Mouse (Mus musculus) naive thymus-derived CD4-positive, alpha-beta T cell, adult 5 months (primary cell): ENCODE data around the gene Mcemp1. TPM values are rescaled to one million over a fixed set of nuclear protein-coding genes. Genes with fewer than 3 reads are reported as not detected.

Source experiments
- polyA plus RNA-seq: library from polyadenylated mRNA; unstranded; fragments of 100-300 nt; shearing (Covaris generic); gene quantifications from one replicate; pipeline ENCODE4 v1.2.1, GENCODE M21; 2017

The Mcemp1 gene
- not detected for polyA plus RNA-seq

GRCm38 (mm10) chr8:3665507-3665906, at the start of gene Mcemp1:
TSS of gene Mcemp1 (plus strand) at chr8:3665754.

GRCm38 (mm10) chr8:3621199-3621970, 44.2 kb upstream of the Mcemp1 start, which contains the start of the genes Xab2 and Pet100:
TSS of gene Xab2 (minus strand) at chr8:3621316.
TSS of gene Pet100 (plus strand) at chr8:3621548.

GRCm38 (mm10) chr8:3625445-3625844, 40.1 kb upstream of the Mcemp1 start, which contains the start of gene Pcp2:
TSS of gene Pcp2 (minus strand) at chr8:3625545.

GRCm38 (mm10) chr8:3630647-3631477, 34.7 kb upstream of the Mcemp1 start, which contains the start of gene Stxbp2:
TSS of gene Stxbp2 (plus strand) at chr8:3630955.

GRCm38 (mm10) chr8:3655526-3655925, 10.0 kb upstream of the Mcemp1 start, which contains the start of gene Retn:
TSS of gene Retn (plus strand) at chr8:3655770.

GRCm38 (mm10) chr8:3671980-3672491, 6.5 kb downstream of the Mcemp1 start, which contains the start of gene Fcor:
TSS of gene Fcor (minus strand) at chr8:3672362.

GRCm38 (mm10) chr8:3676131-3676992, 10.8 kb downstream of the Mcemp1 start, which contains the start of gene Trappc5:
TSS of gene Trappc5 (plus strand) at chr8:3676299.

GRCm38 (mm10) chr8:3694121-3694520, 28.6 kb downstream of the Mcemp1 start, which contains the start of gene Fcer2a:
TSS of gene Fcer2a (minus strand) at chr8:3694175.

Other genes starting within 250 kb of the Mcemp1 start
- 2.6 TPM for gene Pex11g, start 198.1 kb upstream of the Mcemp1 start, polyA plus RNA-seq
- gene Tex45, start 194.9 kb upstream of the Mcemp1 start, polyA plus RNA-seq = not detected
- 3.8 TPM for gene Zfp358, start 172.6 kb upstream of the Mcemp1 start, polyA plus RNA-seq
- gene Mcoln1, start 165.3 kb upstream of the Mcemp1 start, polyA plus RNA-seq = 131 TPM
- gene Pnpla6, start 150.4 kb upstream of the Mcemp1 start, polyA plus RNA-seq = 27.4 TPM
- not detected for gene C330021F23Rik, start 97.8 kb upstream of the Mcemp1 start, polyA plus RNA-seq
- not detected for gene Camsap3, start 78.5 kb upstream of the Mcemp1 start, polyA plus RNA-seq
- 121 TPM for gene Xab2, start 44.4 kb upstream of the Mcemp1 start, polyA plus RNA-seq
- 67.6 TPM for gene Pet100, start 44.2 kb upstream of the Mcemp1 start, polyA plus RNA-seq
- gene Pcp2, start 40.2 kb upstream of the Mcemp1 start, polyA plus RNA-seq = not detected
- gene Stxbp2, start 34.8 kb upstream of the Mcemp1 start, polyA plus RNA-seq = 200 TPM
- not detected for gene Retn, start 10.0 kb upstream of the Mcemp1 start, polyA plus RNA-seq
- not detected for gene Fcor, start 6.6 kb downstream of the Mcemp1 start, polyA plus RNA-seq
- gene Trappc5, start 10.5 kb downstream of the Mcemp1 start, polyA plus RNA-seq = 19.1 TPM
- not detected for gene Fcer2a, start 28.4 kb downstream of the Mcemp1 start, polyA plus RNA-seq
- not detected for gene Clec4g, start 54.9 kb downstream of the Mcemp1 start, polyA plus RNA-seq
- gene Cd209a, start 83.2 kb downstream of the Mcemp1 start, polyA plus RNA-seq = not detected
- not detected for gene Cd209e, start 188.6 kb downstream of the Mcemp1 start, polyA plus RNA-seq
- gene Cd209d, start 212.8 kb downstream of the Mcemp1 start, polyA plus RNA-seq = not detected